Mouse (Mus musculus) ES-Bruce4 (cell line): ENCODE data around the gene Mocs3.

Source experiments
- CTCF ChIP-seq: IDR thresholded peaks from one replicate; pipeline ENCODE4 v1.8.1; 2011; ENCODE audit warnings: low read depth, low read length
- EP300 ChIP-seq: IDR thresholded peaks from 2 replicates; pipeline ENCODE4 v1.6.1; 2011; ENCODE audit warnings: low read depth, low read length; ENCODE audit not compliant: insufficient read depth

- TF ChIP-seq EP300 (no peak), CTCF (no peak)
These were observed 25.9 kb upstream of the Mocs3 start for GRCm38 (mm10) chr2:168204476-168204999.
